Comparison of ENCODE assay signal across 9 mouse cellular contexts in genomic region chrX:129656906-129657305, GRCm38 (mm10).
DNase-seq lines count a peak whose midpoint lies in the region; ATAC-seq lines count a peak whose summit lies in the region.
"Had no signal": no experiment of that assay in that cellular context is flagged by ENCODE, and none has a peak within 500 bp of the region (broad histone marks: within the 10 kb centered on the region; RNA-seq: fewer than 3 reads in every experiment).

No protein-coding gene starts in this region.

- peak; percentile 11 for DNase-seq in layer of hippocampus, adult 11-12 months (ENCODE audit: low spot score)
- DNase-seq in layer of hippocampus, postnatal 25 days (ENCODE audit: extremely low spot score in 1 of 2, low spot score in 1 of 2), result no peak
- DNase-seq in Muller cell, postnatal 12 days (ENCODE audit: inconsistent ontology term), result peak; percentile 61
- DNase-seq in adrenal gland, adult 8-10 months, result peak; percentile 5
- DNase-seq in cerebellum, postnatal 25 days, result peak; percentile 46 to 74
- DNase-seq in ovary, adult 18-20 months (ENCODE audit: low spot score), result no peak
- DNase-seq in gastrocnemius, postnatal 10 days, result no peak
- DNase-seq: kidney, adult 18-20 months had no signal

- ATAC-seq in inflammation-experienced regulatory T-cells, adult 6 months, result no peak

Comparison
In these comparisons a context has a peak if more than half of its experiments do, and no peak if none do; other contexts are left out.
1. DNase-seq: peak in layer of hippocampus, adult 11-12 months (single experiment), Muller cell, postnatal 12 days (single experiment), adrenal gland, adult 8-10 months (single experiment) and cerebellum, postnatal 25 days (2 of 2); none in layer of hippocampus, postnatal 25 days (0 of 2), ovary, adult 18-20 months (single experiment) and gastrocnemius, postnatal 10 days (single experiment).